Mouse (Mus musculus): ENCODE results near the gene Slc25a16.

GRCm38 (mm10) chr10:62920766-62921156 lies 328 bp downstream of the Slc25a16 start:
- TF ChIP-seq CTCF (IDR thresholded peaks at IDR 0.05; ENCODE audit: control insufficient read depth, insufficient read depth, insufficient read length) (no peak), USF1 (IDR thresholded peaks at IDR 0.05; ENCODE audit: low read depth) (no peak)

Measured in C2C12 (cell line).